Mouse (Mus musculus): ENCODE results near the gene Prdm12. TPM values are rescaled to one million over a fixed set of nuclear protein-coding genes. Genes with fewer than 3 reads are reported as not detected.

Gene Prdm12
- not detected for polyA plus RNA-seq (2012; fragmentation: generic; extraction: Trizol)
- long read RNA-seq, experiment 1 = 0 reads
- long read RNA-seq, experiment 2 = 0 reads

GRCm38 (mm10) chr2:31639901-31640608 lies at the start of gene Prdm12:
Gene Prdm12 (plus strand): TSS chr2:31640037.
- no peaks in the 10 kb centered on the region for H3K36me3 ChIP-seq (ENCODE audit: control insufficient read depth, insufficient read depth)
- H3K4me3 ChIP-seq (ENCODE audit: insufficient read depth, poor library complexity, severe bottlenecking) = no peak within 1 kb of the TSS
- H3K79me3 ChIP-seq (ENCODE audit: low read depth) = no peaks in the 10 kb centered on the region
- H3K27me3 ChIP-seq (ENCODE audit: control insufficient read depth, insufficient read depth, insufficient read length) = peaks cover 86% of the 10 kb centered on the region
- no peaks in the 10 kb centered on the region for H3K79me2 ChIP-seq (ENCODE audit: control insufficient read depth, insufficient read depth)
- H3ac ChIP-seq (ENCODE audit: control insufficient read depth, insufficient read length, low read depth) = no peak within 1 kb of the TSS
- no peak for TF ChIP-seq CEBPB (IDR thresholded peaks at IDR 0.05; ENCODE audit: low read depth)
- TF ChIP-seq MAX (IDR thresholded peaks at IDR 0.05) = no peak
- TF ChIP-seq USF1 (IDR thresholded peaks at IDR 0.05; ENCODE audit: low read depth) = no peak
- no peak for TF ChIP-seq CTCF (IDR thresholded peaks at IDR 0.05; ENCODE audit: control insufficient read depth, insufficient read depth, insufficient read length)
- no peak for TF ChIP-seq MYOD1 (IDR thresholded peaks at IDR 0.05; ENCODE audit: control insufficient read depth, insufficient read length, low read depth)
- TF ChIP-seq FOSL1 (IDR thresholded peaks at IDR 0.05; ENCODE audit: insufficient read depth, low read length, poor library complexity, severe bottlenecking) = no peak
- TF ChIP-seq MYOG (IDR thresholded peaks at IDR 0.05; ENCODE audit: control insufficient read depth, extremely low read depth, insufficient read length) = no peak

GRCm38 (mm10) chr2:31591799-31592484 lies 47.9 kb upstream of the Prdm12 start:
- Histone ChIP-seq H3ac (ENCODE audit: control insufficient read depth, insufficient read length, low read depth) (no peak overlapping the region), H3K36me3 (ENCODE audit: control insufficient read depth, insufficient read depth) (peaks cover 91% of the 10 kb centered on the region), H3K27me3 (ENCODE audit: control insufficient read depth, insufficient read depth, insufficient read length) (no peaks in the 10 kb centered on the region), H3K4me3 (ENCODE audit: insufficient read depth, poor library complexity, severe bottlenecking) (no peak overlapping the region), H3K79me2 (ENCODE audit: control insufficient read depth, insufficient read depth) (peaks cover 75% of the 10 kb centered on the region), H3K79me3 (ENCODE audit: low read depth) (peaks cover 22% of the 10 kb centered on the region)
- no peak for TF ChIP-seq FOSL1 (IDR thresholded peaks at IDR 0.05; ENCODE audit: insufficient read depth, low read length, poor library complexity, severe bottlenecking)
- TF ChIP-seq CEBPB (IDR thresholded peaks at IDR 0.05; ENCODE audit: low read depth) = no peak
- no peak for TF ChIP-seq USF1 (IDR thresholded peaks at IDR 0.05; ENCODE audit: low read depth)
- no peak for TF ChIP-seq MAX (IDR thresholded peaks at IDR 0.05)
- no peak for TF ChIP-seq MYOD1 (IDR thresholded peaks at IDR 0.05; ENCODE audit: control insufficient read depth, insufficient read length, low read depth)
- TF ChIP-seq CTCF (IDR thresholded peaks at IDR 0.05; ENCODE audit: control insufficient read depth, insufficient read depth, insufficient read length) = no peak
- no peak for TF ChIP-seq MYOG (IDR thresholded peaks at IDR 0.05; ENCODE audit: control insufficient read depth, extremely low read depth, insufficient read length)

- no peaks in the 10 kb centered on the region for H3K79me3 ChIP-seq (ENCODE audit: low read depth)
- H3K4me3 ChIP-seq (ENCODE audit: insufficient read depth, poor library complexity, severe bottlenecking) = no peak overlapping the region
- H3K36me3 ChIP-seq (ENCODE audit: control insufficient read depth, insufficient read depth) = peaks cover 89% of the 10 kb centered on the region
- no peak for TF ChIP-seq MYOG (IDR thresholded peaks at IDR 0.05; ENCODE audit: control insufficient read depth, extremely low read depth, insufficient read length)
- no peak for TF ChIP-seq MYOD1 (IDR thresholded peaks at IDR 0.05; ENCODE audit: control insufficient read depth, insufficient read length, low read depth)
- TF ChIP-seq MAX (IDR thresholded peaks at IDR 0.05) = no peak
- TF ChIP-seq USF1 (IDR thresholded peaks at IDR 0.05; ENCODE audit: low read depth) = no peak
- TF ChIP-seq CTCF (IDR thresholded peaks at IDR 0.05; ENCODE audit: control insufficient read depth, insufficient read depth, insufficient read length) = no peak
- TF ChIP-seq CEBPB (IDR thresholded peaks at IDR 0.05; ENCODE audit: low read depth) = no peak
- no peak for TF ChIP-seq FOSL1 (IDR thresholded peaks at IDR 0.05; ENCODE audit: insufficient read depth, low read length, poor library complexity, severe bottlenecking)
- no peaks in the 10 kb centered on the region for H3K27me3 ChIP-seq (ENCODE audit: control insufficient read depth, insufficient read depth, insufficient read length)
- H3K79me2 ChIP-seq (ENCODE audit: control insufficient read depth, insufficient read depth) = no peaks in the 10 kb centered on the region
- no peak overlapping the region for H3ac ChIP-seq (ENCODE audit: control insufficient read depth, insufficient read length, low read depth)
These were observed 32.3 kb upstream of the Prdm12 start for GRCm38 (mm10) chr2:31607555-31607954.

GRCm38 (mm10) chr2:31609859-31610261 lies 30.0 kb upstream of the Prdm12 start:
- no peaks in the 10 kb centered on the region for H3K79me3 ChIP-seq (ENCODE audit: low read depth)
- H3K27me3 ChIP-seq (ENCODE audit: control insufficient read depth, insufficient read depth, insufficient read length) = no peaks in the 10 kb centered on the region
- H3ac ChIP-seq (ENCODE audit: control insufficient read depth, insufficient read length, low read depth) = no peak overlapping the region
- H3K36me3 ChIP-seq (ENCODE audit: control insufficient read depth, insufficient read depth) = peaks cover 89% of the 10 kb centered on the region
- no peak overlapping the region for H3K4me3 ChIP-seq (ENCODE audit: insufficient read depth, poor library complexity, severe bottlenecking)
- no peak for TF ChIP-seq FOSL1 (IDR thresholded peaks at IDR 0.05; ENCODE audit: insufficient read depth, low read length, poor library complexity, severe bottlenecking)
- no peak for TF ChIP-seq CTCF (IDR thresholded peaks at IDR 0.05; ENCODE audit: control insufficient read depth, insufficient read depth, insufficient read length)
- no peak for TF ChIP-seq MAX (IDR thresholded peaks at IDR 0.05)
- no peak for TF ChIP-seq CEBPB (IDR thresholded peaks at IDR 0.05; ENCODE audit: low read depth)
- H3K79me2 ChIP-seq (ENCODE audit: control insufficient read depth, insufficient read depth) = no peaks in the 10 kb centered on the region

GRCm38 (mm10) chr2:31610922-31611321 lies 28.9 kb upstream of the Prdm12 start:
- no peaks in the 10 kb centered on the region for H3K79me2 ChIP-seq (ENCODE audit: control insufficient read depth, insufficient read depth)
- no peaks in the 10 kb centered on the region for H3K79me3 ChIP-seq (ENCODE audit: low read depth)
- no peak overlapping the region for H3ac ChIP-seq (ENCODE audit: control insufficient read depth, insufficient read length, low read depth)
- no peak overlapping the region for H3K4me3 ChIP-seq (ENCODE audit: insufficient read depth, poor library complexity, severe bottlenecking)
- H3K36me3 ChIP-seq (ENCODE audit: control insufficient read depth, insufficient read depth) = peaks cover 89% of the 10 kb centered on the region
- H3K27me3 ChIP-seq (ENCODE audit: control insufficient read depth, insufficient read depth, insufficient read length) = no peaks in the 10 kb centered on the region
- TF ChIP-seq MAX (IDR thresholded peaks at IDR 0.05) = no peak
- TF ChIP-seq MYOD1 (IDR thresholded peaks at IDR 0.05; ENCODE audit: control insufficient read depth, insufficient read length, low read depth) = no peak
- TF ChIP-seq MYOG (IDR thresholded peaks at IDR 0.05; ENCODE audit: control insufficient read depth, extremely low read depth, insufficient read length) = no peak
- no peak for TF ChIP-seq USF1 (IDR thresholded peaks at IDR 0.05; ENCODE audit: low read depth)
- no peak for TF ChIP-seq CTCF (IDR thresholded peaks at IDR 0.05; ENCODE audit: control insufficient read depth, insufficient read depth, insufficient read length)
- no peak for TF ChIP-seq CEBPB (IDR thresholded peaks at IDR 0.05; ENCODE audit: low read depth)
- no peak for TF ChIP-seq FOSL1 (IDR thresholded peaks at IDR 0.05; ENCODE audit: insufficient read depth, low read length, poor library complexity, severe bottlenecking)

Data from C2C12 (cell line).